Mouse (Mus musculus) inflammation-experienced regulatory T-cells, adult 6 months (primary cell): Measurements from ENCODE around the gene Exoc6b. TPM values are rescaled to one million over a fixed set of nuclear protein-coding genes. Genes with fewer than 3 reads are reported as not detected.

Experiments used
- ATAC-seq: one replicate; pipeline ENCODE4 v1.8.0; 2017
- polyA plus RNA-seq, 3 experiments: library from polyadenylated mRNA; unstranded; fragments of 100-300 nt; shearing (Covaris generic); gene quantifications; one replicate each; pipeline ENCODE4 v1.2.1; 2017

The Exoc6b gene
- polyA plus RNA-seq, 3 experiments from 2014 or later, result 11.2 to 15.1 (median 14.0) TPM

GRCm38 (mm10) chr6:84882663-84883517, 186.4 kb downstream of the Exoc6b start:
- ATAC-seq, result no peak

- ATAC-seq, result no peak
These were observed 193.4 kb downstream of the Exoc6b start for GRCm38 (mm10) chr6:84875869-84876268.

- ATAC-seq, result no peak
These were observed 202.2 kb downstream of the Exoc6b start for GRCm38 (mm10) chr6:84867114-84867513.

- ATAC-seq, result peak; percentile 61
These were observed 204.7 kb downstream of the Exoc6b start for GRCm38 (mm10) chr6:84864625-84865024.

GRCm38 (mm10) chr6:84863816-84864375, 205.4 kb downstream of the Exoc6b start:
- ATAC-seq, result no peak

GRCm38 (mm10) chr6:84845665-84846064, 223.6 kb downstream of the Exoc6b start:
- no peak for ATAC-seq

GRCm38 (mm10) chr6:84841138-84841537, 228.2 kb downstream of the Exoc6b start:
- no peak for ATAC-seq

- ATAC-seq, result no peak
These were observed 261.8 kb downstream of the Exoc6b start for GRCm38 (mm10) chr6:84807546-84807945.

DNA sequence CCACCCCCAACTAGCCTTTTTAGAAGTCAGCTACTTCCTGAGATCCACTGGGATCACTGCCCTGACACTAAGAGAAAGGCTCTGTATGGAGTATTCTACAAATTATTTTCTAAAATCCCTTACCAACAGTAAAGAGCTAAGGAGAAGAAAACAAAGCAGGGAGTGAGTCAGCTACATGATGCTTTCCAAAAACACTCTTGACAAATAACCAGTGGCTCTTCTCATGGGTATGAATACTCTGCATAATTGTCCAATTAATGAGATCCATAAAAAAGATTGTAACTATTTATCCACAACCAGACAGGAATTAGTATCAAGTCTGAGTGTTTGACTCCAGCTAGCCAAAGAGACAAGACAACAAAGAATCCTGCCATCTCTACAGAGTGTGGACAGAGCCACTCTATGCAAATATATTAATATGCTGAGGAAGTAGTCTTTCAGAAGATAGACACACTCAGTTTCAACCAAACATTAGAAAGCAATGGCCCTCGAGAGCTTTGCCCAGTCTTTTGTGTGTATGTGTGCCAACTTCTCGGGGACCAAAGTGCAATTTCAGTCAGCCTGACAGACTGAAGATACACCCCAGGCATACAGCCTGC, 263.1 kb downstream of the Exoc6b start:
- ATAC-seq, result no peak

DNA sequence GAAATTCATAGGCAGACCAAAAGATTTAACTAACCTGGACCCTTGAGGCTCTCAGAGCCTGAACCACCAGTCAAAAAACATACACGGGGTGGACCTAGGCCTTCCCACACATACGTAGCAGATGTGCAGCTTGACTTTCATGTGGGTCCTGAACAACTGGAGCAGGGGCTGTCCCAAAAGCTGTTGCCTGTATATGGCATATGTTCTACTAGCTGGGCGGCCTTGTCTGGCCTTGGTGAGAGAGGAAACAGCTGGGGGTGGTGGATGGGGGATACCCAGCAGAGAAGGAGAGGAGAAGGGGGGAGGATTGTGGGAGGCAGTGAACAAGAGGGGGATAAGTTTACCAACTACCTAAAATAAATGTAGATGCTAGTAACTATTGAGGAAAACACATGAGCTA, 270.6 kb downstream of the Exoc6b start:
- ATAC-seq, result peak; percentile 71

GRCm38 (mm10) chr6:84783994-84784393, 285.3 kb downstream of the Exoc6b start:
- no peak for ATAC-seq

- no peak for ATAC-seq
These were observed 289.3 kb downstream of the Exoc6b start for GRCm38 (mm10) chr6:84779987-84780386.

- ATAC-seq, result no peak
These were observed 290.3 kb downstream of the Exoc6b start for GRCm38 (mm10) chr6:84778970-84779369.

DNA sequence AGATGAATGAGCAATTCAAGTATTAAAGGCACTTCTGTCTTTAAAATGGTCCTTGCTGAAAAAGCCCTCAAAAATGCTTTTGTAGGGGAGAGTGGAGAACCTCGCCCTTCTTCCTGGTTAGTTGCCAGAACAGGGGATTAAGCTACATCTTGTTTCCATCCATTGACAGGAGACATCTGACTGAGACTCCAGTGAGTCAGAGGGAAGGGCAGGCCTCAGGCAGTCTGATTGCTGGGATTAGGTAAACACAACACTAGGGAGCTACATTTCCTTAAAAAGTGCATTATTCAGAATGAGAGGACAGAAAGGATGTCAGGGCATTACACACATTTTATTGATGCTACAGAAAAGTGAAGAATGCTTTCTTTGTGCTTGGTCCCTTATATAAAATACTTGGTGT, 293.4 kb downstream of the Exoc6b start:
- ATAC-seq, result no peak

- ATAC-seq, result no peak
These were observed 314.0 kb downstream of the Exoc6b start for GRCm38 (mm10) chr6:84755266-84755665.

DNA sequence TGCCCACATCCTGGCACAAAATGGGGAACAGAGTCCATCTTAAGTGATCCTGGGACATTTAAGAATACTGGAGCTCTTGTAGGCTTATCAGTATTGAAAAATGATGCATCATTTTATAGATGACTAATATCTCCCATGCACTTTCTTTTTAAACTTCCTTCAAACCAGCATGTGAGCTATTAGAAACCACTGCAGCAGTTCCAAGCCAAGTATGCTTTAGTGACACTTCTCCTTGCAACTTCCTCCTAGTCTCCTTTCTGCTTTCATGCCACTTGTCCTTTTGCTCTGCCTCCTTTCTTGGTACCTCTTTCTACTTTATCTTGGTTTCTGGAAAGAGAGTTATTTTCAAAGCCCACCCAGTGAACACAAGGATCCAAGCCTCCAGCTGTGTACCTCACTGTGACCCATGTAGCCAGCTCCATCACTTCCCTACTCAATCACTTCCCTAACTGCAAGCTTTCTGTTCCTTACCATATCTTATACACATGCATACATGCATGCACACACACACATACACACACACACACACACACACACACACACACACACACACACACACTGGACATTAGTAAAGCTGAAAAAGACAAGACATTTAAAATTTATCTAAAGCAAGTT, 316.4 kb downstream of the Exoc6b start:
- ATAC-seq, result no peak

GRCm38 (mm10) chr6:84751409-84751808, 317.9 kb downstream of the Exoc6b start:
- no peak for ATAC-seq

DNA sequence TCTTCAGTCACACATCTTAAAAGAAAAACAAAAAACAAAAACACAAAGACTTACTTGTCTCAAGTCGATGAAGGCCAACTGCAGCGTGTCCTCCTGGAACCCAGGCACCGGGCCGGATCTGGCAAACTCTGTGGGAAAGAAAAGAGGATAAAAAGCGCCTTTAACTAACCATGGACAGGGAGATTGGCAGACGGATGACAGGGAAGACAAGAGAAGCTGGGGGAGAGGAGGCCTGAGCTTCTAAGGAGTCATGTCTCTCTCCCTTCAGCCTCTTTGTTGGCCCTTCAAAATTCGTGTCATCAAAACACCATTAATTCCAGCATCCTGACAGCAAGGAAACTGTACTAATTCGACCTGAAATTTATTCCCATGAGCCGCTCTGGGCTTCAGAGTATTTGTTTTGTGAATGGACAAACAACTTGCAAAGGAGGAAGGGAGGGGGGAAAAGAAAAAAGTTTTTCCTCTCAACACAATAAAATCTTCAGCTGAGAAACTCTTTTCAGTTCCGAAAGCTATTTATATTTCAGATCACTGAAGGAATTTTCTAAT, 322.4 kb downstream of the Exoc6b start:
- no peak for ATAC-seq

DNA sequence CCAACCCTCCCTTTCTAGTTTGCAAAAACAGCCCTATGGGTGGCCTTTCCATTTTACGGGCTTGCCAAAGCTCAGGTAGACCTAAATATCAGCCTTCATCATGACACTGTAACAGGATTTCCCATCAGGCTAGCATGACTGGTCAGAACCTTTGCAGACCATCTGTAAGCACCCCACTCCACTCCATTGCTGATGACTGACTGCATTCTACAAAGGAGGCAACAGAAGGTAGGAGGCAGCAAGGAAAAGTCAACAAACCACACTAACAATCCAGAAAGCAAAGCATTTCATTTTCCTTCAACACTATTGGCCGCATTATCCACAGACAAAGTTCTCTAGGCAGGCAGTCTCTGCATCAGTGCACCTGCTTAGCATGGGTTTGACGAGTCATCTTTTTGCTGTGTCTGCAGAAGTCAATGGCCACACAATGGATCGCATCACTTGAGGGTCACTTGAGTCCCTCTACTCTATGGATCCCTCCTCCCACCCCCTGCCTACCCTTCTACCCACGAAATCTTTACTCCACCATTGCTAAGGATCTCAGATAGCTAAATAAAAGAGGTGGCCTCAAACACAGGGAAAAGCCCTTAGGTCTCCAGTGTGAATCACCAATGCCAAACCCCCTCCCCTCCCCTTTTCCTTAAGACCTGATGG, 323.0 kb downstream of the Exoc6b start:
- no peak for ATAC-seq

DNA sequence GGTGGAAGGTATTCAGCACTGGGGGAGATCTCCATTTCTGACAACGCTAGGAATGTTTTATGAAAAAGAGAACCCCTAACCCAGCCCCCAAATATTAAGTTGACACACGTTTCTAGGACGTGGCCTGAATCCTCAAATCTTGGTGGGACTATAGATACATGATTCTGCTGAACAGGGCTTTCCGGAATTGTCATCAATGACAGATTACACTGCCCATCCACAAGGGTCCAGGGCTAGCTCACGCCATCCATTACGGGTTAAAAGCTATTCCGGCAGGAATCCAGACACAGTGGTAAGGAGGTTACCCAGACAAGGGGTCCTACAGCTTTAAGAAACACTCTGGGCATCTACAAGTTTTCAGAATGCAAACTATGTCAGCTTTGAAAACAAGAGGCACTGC, 323.7 kb downstream of the Exoc6b start:
- no peak for ATAC-seq

GRCm38 (mm10) chr6:84742227-84742626, 327.1 kb downstream of the Exoc6b start:
- ATAC-seq, result no peak

- no peak for ATAC-seq
These were observed 332.4 kb downstream of the Exoc6b start for GRCm38 (mm10) chr6:84736942-84737341.

DNA sequence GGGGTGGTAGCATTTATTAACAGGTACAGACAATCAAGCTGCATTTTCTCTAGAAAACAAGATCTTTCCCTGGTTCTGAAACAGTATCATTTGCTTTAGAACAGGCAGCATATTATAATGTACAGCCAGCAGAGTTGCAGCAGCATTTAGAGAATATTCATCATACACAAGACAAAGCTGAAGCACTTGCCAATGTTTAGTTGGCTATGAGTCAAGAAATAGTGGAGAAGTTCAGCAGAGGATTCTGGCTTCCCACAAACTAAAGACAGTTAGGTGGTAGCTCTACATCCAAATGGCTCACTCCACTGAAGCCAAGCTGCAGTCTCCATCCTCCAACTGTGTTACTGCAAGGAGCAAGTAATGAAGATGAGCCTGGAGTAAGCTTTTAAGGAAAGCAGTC, 342.4 kb downstream of the Exoc6b start:
- ATAC-seq, result no peak
